Comparison of ENCODE assay signal across 8 mouse cellular contexts in genomic region chr5:9100207-9100848, GRCm38 (mm10). TPM values are rescaled to one million over a fixed set of nuclear protein-coding genes. Genes with fewer than 3 reads are reported as not detected.
DNase-seq lines count a peak whose midpoint lies in the region; ATAC-seq and TF ChIP-seq lines count a peak whose summit lies in the region.

Tmem243 (plus strand) TSS chr5:9100668.

- peaks cover 8% of the 10 kb centered on the region for H3K27me3 ChIP-seq in heart, embryonic 11.5 days (ENCODE audit: control insufficient read depth, insufficient read depth, low read length)
- H3K27me3 ChIP-seq in kidney, embryonic 16.5 days (ENCODE audit: insufficient read depth, low read length): no peaks in the 10 kb centered on the region; the same call in 1 of the 2 replicates
- no peaks in the 10 kb centered on the region for H3K27me3 ChIP-seq in liver, adult 2 months (ENCODE audit: control insufficient read depth, insufficient read depth, low read length)
- no peaks in the 10 kb centered on the region for H3K27me3 ChIP-seq in myocyte (ENCODE audit: control insufficient read depth, insufficient read depth, insufficient read length)
- H3K27me3 ChIP-seq in splenic B cell, adult 2 months (ENCODE audit: control insufficient read depth, insufficient read depth, low read length, poor library complexity, severe bottlenecking): no peaks in the 10 kb centered on the region

- TF ChIP-seq CTCF in bone marrow macrophage, adult 2 months (IDR thresholded peaks at IDR 0.05; ENCODE audit: low read depth, low read length): no peak
- TF ChIP-seq CTCF in liver, adult 2 months (IDR thresholded peaks at IDR 0.05; ENCODE audit: low read depth, low read length): no peak

- H3K9me3 ChIP-seq in heart, embryonic 11.5 days (replicated peaks; ENCODE audit: control insufficient read depth, low read length): peaks cover 5% of the 10 kb centered on the region
- H3K9me3 ChIP-seq in kidney, embryonic 16.5 days (ENCODE audit: low read length): peaks cover 6% of the 10 kb centered on the region

- H3K9ac ChIP-seq in heart, embryonic 11.5 days (ENCODE audit: low read depth, low read length): peak within 1 kb of the TSS; percentile 73
- peak within 1 kb of the TSS; percentile 86 for H3K9ac ChIP-seq in kidney, embryonic 16.5 days (replicated peaks; ENCODE audit: low read length)
- H3K9ac ChIP-seq in liver, adult 2 months (ENCODE audit: low read depth, low read length): peak within 1 kb of the TSS; percentile 94

- under 1% methylated on average over 57 of the region's 59 CpGs for WGBS in heart, embryonic 11.5 days (ENCODE audit: insufficient replicate concordance)
- under 1% methylated on average over 59 of the region's 59 CpGs for WGBS in kidney, embryonic 16.5 days
- under 1% methylated on average over 59 of the region's 59 CpGs for WGBS in liver, adult 2 months

- peaks cover 18% of the 10 kb centered on the region; the same call in 1 of the 2 replicates for H3K79me2 ChIP-seq in liver, adult 2 months (ENCODE audit: control insufficient read depth, insufficient read depth, low read length)
- no peaks in the 10 kb centered on the region for H3K79me2 ChIP-seq in myocyte (ENCODE audit: control insufficient read depth, insufficient read depth)

- peak within 1 kb of the TSS; percentile 4 for H3ac ChIP-seq in myocyte (ENCODE audit: control insufficient read depth, insufficient read length)

- H3K4me3 ChIP-seq in bone marrow macrophage, adult 2 months (ENCODE audit: insufficient read depth, low read length): peak within 1 kb of the TSS; percentile 90
- peak within 1 kb of the TSS; percentile 88 for H3K4me3 ChIP-seq in heart, embryonic 11.5 days (ENCODE audit: low read depth, low read length)
- H3K4me3 ChIP-seq in kidney, embryonic 16.5 days (ENCODE audit: low read length): peak within 1 kb of the TSS; percentile 89
- peak within 1 kb of the TSS; percentile 64 for H3K4me3 ChIP-seq in liver, adult 2 months (ENCODE audit: insufficient read depth, low read depth, low read length)
- H3K4me3 ChIP-seq in myocyte: peak within 1 kb of the TSS; percentile 26

- peak; percentile 73 for ATAC-seq in erythroblast, adult 5-6 weeks (replicated peaks; ENCODE audit: low FRiP score, poor library complexity, severe bottlenecking)
- peak; percentile 95 for ATAC-seq in heart, embryonic 11.5 days (replicated peaks; ENCODE audit: insufficient number of reproducible peaks, low FRiP score, low TSS enrichment)
- ATAC-seq in kidney, embryonic 16.5 days (ENCODE audit: low FRiP score, low TSS enrichment): peak; percentile 98

- no peaks in the 10 kb centered on the region for H3K36me3 ChIP-seq in heart, embryonic 11.5 days (ENCODE audit: control insufficient read depth, insufficient read depth, low read length)
- H3K36me3 ChIP-seq in kidney, embryonic 16.5 days (ENCODE audit: insufficient read depth, low read length): no peaks in the 10 kb centered on the region
- peaks cover 3% of the 10 kb centered on the region; the same call in 1 of the 2 replicates for H3K36me3 ChIP-seq in liver, adult 2 months (ENCODE audit: control insufficient read depth, insufficient read depth, low read length)
- no peaks in the 10 kb centered on the region for H3K36me3 ChIP-seq in myocyte (ENCODE audit: control insufficient read depth, insufficient read depth)
- H3K36me3 ChIP-seq in splenic B cell, adult 2 months (ENCODE audit: control insufficient read depth, insufficient read depth, low read length, poor library complexity, severe bottlenecking): no peaks in the 10 kb centered on the region; the same call in 1 of the 2 replicates

- DNase-seq in A20 (ENCODE audit: low read depth, low spot score): peak; percentile 92
- DNase-seq in liver, adult 2 months (ENCODE audit: extremely low read depth, low read depth, low spot score): peak; percentile 86
- DNase-seq in splenic B cell, adult 2 months (ENCODE audit: low read depth, low spot score): peak; percentile 87

- peak; percentile 92; the same call in 1 of the 2 replicates for TF ChIP-seq POLR2A in bone marrow macrophage, adult 2 months (IDR thresholded peaks at IDR 0.05; ENCODE audit: borderline replicate concordance, low read depth, low read length)
- peak; percentile 90 for TF ChIP-seq POLR2A in liver, adult 2 months (IDR thresholded peaks at IDR 0.05; ENCODE audit: extremely low read depth, insufficient read depth, low read length)
- peak; percentile 64 for TF ChIP-seq POLR2A in myocyte (IDR thresholded peaks at IDR 0.05; ENCODE audit: insufficient read length, low read depth)

- H3K27ac ChIP-seq in bone marrow macrophage, adult 2 months (ENCODE audit: insufficient read depth, low read depth, low read length): peak within 1 kb of the TSS; percentile 55
- no peak within 1 kb of the TSS for H3K27ac ChIP-seq in heart, embryonic 11.5 days (ENCODE audit: low read depth, low read length)
- H3K27ac ChIP-seq in kidney, embryonic 16.5 days (ENCODE audit: low read length): peak within 1 kb of the TSS; percentile 53; the same call in 1 of the 2 replicates
- peak within 1 kb of the TSS; percentile 71 for H3K27ac ChIP-seq in liver, adult 2 months (replicated peaks; ENCODE audit: insufficient read depth, low read depth, low read length)

- H3K4me2 ChIP-seq in heart, embryonic 11.5 days: peak within 1 kb of the TSS; percentile 93
- H3K4me2 ChIP-seq in kidney, embryonic 16.5 days (replicated peaks; ENCODE audit: low read depth, low read length): peak within 1 kb of the TSS; percentile 79
- H3K4me2 ChIP-seq in myocyte (ENCODE audit: low read depth): peak within 1 kb of the TSS; percentile 91

- H3K4me1 ChIP-seq in bone marrow macrophage, adult 2 months (ENCODE audit: control insufficient read depth, insufficient read depth, low read length): peaks cover 32% of the 10 kb centered on the region
- peaks cover 2% of the 10 kb centered on the region; the same call in 1 of the 2 replicates for H3K4me1 ChIP-seq in heart, embryonic 11.5 days (ENCODE audit: control insufficient read depth, insufficient read depth, low read length)
- H3K4me1 ChIP-seq in kidney, embryonic 16.5 days (ENCODE audit: insufficient read depth, low read length): peaks cover 11% of the 10 kb centered on the region; the same call in 1 of the 2 replicates
- H3K4me1 ChIP-seq in liver, adult 2 months (ENCODE audit: control insufficient read depth, insufficient read depth, low read length): peaks cover 19% of the 10 kb centered on the region

TF ChIP-seq in myocyte, 11 proteins besides CTCF, POLR2A, EP300 and RAD21:
- TF ChIP-seq CEBPB (IDR thresholded peaks at IDR 0.05; ENCODE audit: insufficient read depth, poor library complexity, severe bottlenecking) (no peak), SRF (IDR thresholded peaks at IDR 0.05; ENCODE audit: control insufficient read depth, insufficient read length, low read depth) (no peak), TCF12 (IDR thresholded peaks at IDR 0.05; ENCODE audit: insufficient read depth, poor library complexity, severe bottlenecking) (no peak), USF1 (IDR thresholded peaks at IDR 0.05; ENCODE audit: low read depth) (no peak), TCF3 (IDR thresholded peaks at IDR 0.05; ENCODE audit: insufficient read length, low read depth) (no peak), POLR2AphosphoS2 (IDR thresholded peaks at IDR 0.05; ENCODE audit: insufficient read length, low read depth) (no peak), E2F4 (IDR thresholded peaks at IDR 0.05; ENCODE audit: insufficient read depth) (no peak), REST (IDR thresholded peaks at IDR 0.05; ENCODE audit: insufficient read depth, insufficient read length) (no peak), MYOG (IDR thresholded peaks at IDR 0.05; ENCODE audit: control insufficient read depth in 1 of 3, insufficient read depth in 1 of 3, insufficient read length in 2 of 3, low read depth in 2 of 3) (no peak), MYOD1 (IDR thresholded peaks at IDR 0.05; ENCODE audit: control insufficient read depth in 1 of 3, insufficient read length in 2 of 3, low read depth in 2 of 3) (no peak), MAX (IDR thresholded peaks at IDR 0.05; ENCODE audit: low read depth) (no peak)
TF ChIP-seq in myocyte: peak in this region for 0.

RNA-seq across cellular contexts. Expression of gene Tmem243, which starts in this region (rescaled TPM):
- polyA plus RNA-seq in bone marrow macrophage, adult 2 months (2012; ENCODE audit: insufficient read depth, insufficient read length, missing spikeins): 92.7 and 99.2 TPM in 2 replicates
- 5.8 and 9.6 TPM in 2 replicates for total RNA-seq in erythroblast, adult 5-6 weeks (2015; ENCODE audit: low replicate concordance)
- 4.3 and 5.0 TPM in 2 replicates for total RNA-seq in erythroblast, adult 5-6 weeks (2017; ENCODE audit: low replicate concordance)
- polyA plus RNA-seq in heart, embryonic 11.5 days (2014; fragmentation: Nextera tagmentation; extraction: Ambion mirVana): 8.7 and 11.4 TPM in 2 replicates
- polyA plus RNA-seq in kidney, embryonic 16.5 days (2015; fragmentation: Nextera tagmentation; extraction: Ambion mirVana): 11.6 and 18.6 TPM in 2 replicates
- 79.5 and 96.6 TPM in 2 replicates for total RNA-seq in liver, adult 2 months (2014; rRNA removed)
- 62.1 and 73.2 TPM in 2 replicates for polyA plus RNA-seq in liver, adult 2 months (2012; rRNA removed)
- 2.7 TPM for polyA plus RNA-seq in myocyte (2012; fragmentation: generic; extraction: Trizol)

Comparison
In these comparisons a context has a peak if more than half of its experiments do, and no peak if none do; other contexts are left out.
1. H3K4me3 ChIP-seq: peak in every context shown above with its lines; median percentile 90 in bone marrow macrophage, adult 2 months; 89 in kidney, embryonic 16.5 days; 88 in heart, embryonic 11.5 days; 64 in liver, adult 2 months; 26 in myocyte.